Mouse (Mus musculus): Measurements from ENCODE around the gene Map2k7. TPM values are rescaled to one million over a fixed set of nuclear protein-coding genes. Genes with fewer than 3 reads are reported as not detected.

The Map2k7 gene
- polyA plus RNA-seq (2014; fragmentation: Nextera tagmentation; extraction: Ambion mirVana): 14.1 and 19.5 TPM in 2 replicates

DNA sequence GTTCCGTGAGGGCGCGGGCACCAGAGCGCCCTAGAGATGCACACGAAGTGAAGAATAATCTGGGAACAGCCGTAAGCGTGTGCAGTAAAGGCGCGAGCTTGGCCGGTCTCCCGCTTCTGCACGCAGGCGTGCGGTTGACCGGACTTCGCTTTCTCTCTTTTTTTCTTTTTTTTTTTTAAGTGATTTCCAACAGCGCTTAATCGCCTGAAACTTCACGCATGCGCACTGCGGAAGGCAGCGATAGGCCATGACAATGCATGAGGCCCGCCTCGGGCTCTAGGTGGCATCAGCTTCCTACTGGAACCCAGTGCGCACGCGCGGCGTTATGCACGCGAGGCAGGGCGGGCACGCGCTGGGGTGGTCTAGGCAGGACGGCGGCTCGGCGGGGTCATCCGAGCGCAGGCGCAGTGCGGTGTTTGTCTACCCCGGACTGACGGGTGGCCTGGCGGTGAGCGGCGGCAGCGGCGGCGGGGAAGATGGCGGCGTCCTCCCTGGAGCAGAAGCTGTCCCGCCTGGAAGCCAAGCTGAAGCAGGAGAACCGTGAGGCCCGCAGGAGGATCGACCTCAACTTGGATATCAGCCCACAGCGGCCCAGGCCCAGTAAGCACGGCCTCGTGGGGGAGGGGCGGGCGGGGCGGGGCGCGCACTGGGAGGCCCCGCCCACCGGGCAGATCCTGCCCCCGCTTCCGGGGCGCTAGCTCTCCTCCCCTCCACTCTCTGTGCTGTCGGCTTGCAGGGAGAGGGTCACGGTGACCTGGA is at the start of gene Map2k7, which contains the start of gene Gm49320:
Gene Map2k7 (plus strand): TSS at position 307 of the 759 bp plus-strand sequence.
Gene Gm49320 (plus strand): TSS at position 432 of the 759 bp plus-strand sequence.
- H3K27ac ChIP-seq (ENCODE audit: low read depth, low read length): peak within 1 kb of the TSS; percentile 93
- H3K9me3 ChIP-seq (ENCODE audit: control insufficient read depth, low read length): no peaks in the 10 kb centered on the region
- DNase-seq (ENCODE audit: low spot score) (peak; percentile 100), ATAC-seq (replicated peaks; ENCODE audit: low FRiP score) (peak; percentile 95)
- under 1% methylated on average over 67 of the region's 71 CpGs for WGBS
- H3K27me3 ChIP-seq (ENCODE audit: control insufficient read depth, insufficient read depth, low read length): no peaks in the 10 kb centered on the region
- H3K4me1 ChIP-seq (replicated peaks; ENCODE audit: control insufficient read depth, insufficient read depth, low read length): peaks cover 15% of the 10 kb centered on the region
- no peaks in the 10 kb centered on the region for H3K36me3 ChIP-seq (ENCODE audit: control insufficient read depth, insufficient read depth, low read length)
- H3K9ac ChIP-seq (ENCODE audit: low read length): peak within 1 kb of the TSS; percentile 78
- H3K4me2 ChIP-seq (ENCODE audit: low read depth, low read length, severe bottlenecking): peak within 1 kb of the TSS; percentile 88
- H3K4me3 ChIP-seq (ENCODE audit: low read depth, low read length): peak within 1 kb of the TSS; percentile 74

GRCm38 (mm10) chr8:4189031-4189722 is 49.4 kb upstream of the Map2k7 start:
- H3K4me2 ChIP-seq (ENCODE audit: low read depth, low read length, severe bottlenecking): no peak overlapping the region
- peaks cover 3% of the 10 kb centered on the region; the same call in 1 of the 2 replicates for H3K4me1 ChIP-seq (replicated peaks; ENCODE audit: control insufficient read depth, insufficient read depth, low read length)
- 41% methylated on average over 3 of the region's 3 CpGs for WGBS
- no peaks in the 10 kb centered on the region for H3K9me3 ChIP-seq (ENCODE audit: control insufficient read depth, low read length)
- H3K9ac ChIP-seq (ENCODE audit: low read length): no peak overlapping the region
- no peak overlapping the region for H3K4me3 ChIP-seq (ENCODE audit: low read depth, low read length)
- DNase-seq (ENCODE audit: low spot score) (no peak), ATAC-seq (replicated peaks; ENCODE audit: low FRiP score) (no peak)
- no peaks in the 10 kb centered on the region; the same call in 1 of the 2 replicates for H3K36me3 ChIP-seq (ENCODE audit: control insufficient read depth, insufficient read depth, low read length)
- H3K27me3 ChIP-seq (ENCODE audit: control insufficient read depth, insufficient read depth, low read length): no peaks in the 10 kb centered on the region
- H3K27ac ChIP-seq (ENCODE audit: low read depth, low read length): no peak overlapping the region

DNA sequence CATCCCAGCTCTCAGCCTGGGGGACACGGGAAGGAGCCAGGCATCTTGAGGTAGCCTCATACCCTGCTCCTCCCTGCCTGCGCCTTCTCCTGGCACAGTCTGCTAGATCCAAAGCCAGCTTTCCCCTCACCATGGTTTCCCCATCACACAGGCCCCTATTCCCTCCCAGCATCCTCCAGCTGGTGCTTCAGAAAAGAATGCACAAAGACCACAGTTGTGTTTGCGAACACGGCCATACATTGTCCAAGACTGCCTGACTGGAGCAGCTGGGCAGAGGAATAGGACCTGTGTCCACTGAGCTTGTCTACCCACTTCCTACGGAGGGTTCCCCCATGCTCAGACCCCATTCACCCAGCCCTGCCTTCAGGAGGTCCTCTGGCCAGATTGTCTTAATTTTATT is 46.2 kb upstream of the Map2k7 start:
- no peak overlapping the region for H3K4me2 ChIP-seq (ENCODE audit: low read depth, low read length, severe bottlenecking)
- no peaks in the 10 kb centered on the region for H3K9me3 ChIP-seq (ENCODE audit: control insufficient read depth, low read length)
- peak overlapping the region; percentile 12; the same call in 1 of the 2 replicates for H3K9ac ChIP-seq (ENCODE audit: low read length)
- no peaks in the 10 kb centered on the region for H3K27me3 ChIP-seq (ENCODE audit: control insufficient read depth, insufficient read depth, low read length)
- H3K4me1 ChIP-seq (replicated peaks; ENCODE audit: control insufficient read depth, insufficient read depth, low read length): peaks cover 3% of the 10 kb centered on the region; the same call in 1 of the 2 replicates
- peak overlapping the region; percentile 61 for H3K27ac ChIP-seq (ENCODE audit: low read depth, low read length)
- H3K4me3 ChIP-seq (ENCODE audit: low read depth, low read length): no peak overlapping the region
- no peaks in the 10 kb centered on the region; the same call in 1 of the 2 replicates for H3K36me3 ChIP-seq (ENCODE audit: control insufficient read depth, insufficient read depth, low read length)
- ATAC-seq (replicated peaks; ENCODE audit: low FRiP score): peak; percentile 42
- DNase-seq (ENCODE audit: low spot score): no peak
- WGBS: 52% methylated on average over 5 of the region's 5 CpGs

DNA sequence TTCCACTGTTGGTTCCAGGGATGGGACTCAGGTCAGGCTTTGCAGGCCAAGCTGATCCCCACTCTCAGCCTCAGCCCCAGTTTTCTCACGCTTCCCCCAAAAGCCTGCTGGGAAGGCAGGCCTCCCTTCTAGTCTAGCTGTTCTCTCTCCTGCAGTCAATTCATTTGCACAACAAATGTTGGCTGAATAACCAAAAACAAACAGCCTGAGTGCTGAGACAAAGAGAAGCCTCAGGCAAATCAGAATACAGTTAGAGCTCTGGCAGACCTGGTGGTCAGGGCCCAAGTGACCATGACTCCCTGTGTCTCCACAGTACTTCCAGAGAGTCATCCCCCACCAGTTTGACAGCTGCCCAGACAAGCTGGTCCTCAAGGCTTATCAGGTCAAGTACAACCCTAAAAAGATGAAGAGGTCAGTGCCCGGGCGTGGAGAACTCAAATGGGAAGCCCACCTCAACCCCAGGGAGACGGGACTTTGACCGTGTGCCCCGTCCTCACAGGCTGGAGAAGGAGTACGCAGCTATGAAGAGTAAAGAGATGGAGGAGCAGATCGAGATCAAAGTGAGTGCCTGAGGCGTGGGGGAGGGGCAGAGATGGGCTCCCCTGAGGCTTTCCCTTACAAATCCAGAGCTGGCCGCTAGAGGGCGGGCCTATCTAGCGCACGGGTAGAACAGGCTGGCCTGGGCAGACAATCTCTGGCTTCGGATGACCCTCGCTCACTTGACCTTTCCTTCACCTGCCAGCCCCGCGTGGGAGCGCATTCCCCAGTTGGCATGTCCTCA is 45.5 kb upstream of the Map2k7 start:
- WGBS: 2% methylated on average over 18 of the region's 18 CpGs
- peak overlapping the region; percentile 12; the same call in 1 of the 2 replicates for H3K9ac ChIP-seq (ENCODE audit: low read length)
- H3K36me3 ChIP-seq (ENCODE audit: control insufficient read depth, insufficient read depth, low read length): no peaks in the 10 kb centered on the region; the same call in 1 of the 2 replicates
- ATAC-seq (replicated peaks; ENCODE audit: low FRiP score) (peak; percentile 92), DNase-seq (ENCODE audit: low spot score) (peak; percentile 94)
- H3K9me3 ChIP-seq (ENCODE audit: control insufficient read depth, low read length): no peaks in the 10 kb centered on the region
- H3K4me2 ChIP-seq (ENCODE audit: low read depth, low read length, severe bottlenecking): peak overlapping the region; percentile 35
- H3K4me1 ChIP-seq (replicated peaks; ENCODE audit: control insufficient read depth, insufficient read depth, low read length): peaks cover 3% of the 10 kb centered on the region; the same call in 1 of the 2 replicates
- H3K27ac ChIP-seq (ENCODE audit: low read depth, low read length): peak overlapping the region; percentile 61
- H3K4me3 ChIP-seq (ENCODE audit: low read depth, low read length): no peak overlapping the region
- no peaks in the 10 kb centered on the region for H3K27me3 ChIP-seq (ENCODE audit: control insufficient read depth, insufficient read depth, low read length)

DNA sequence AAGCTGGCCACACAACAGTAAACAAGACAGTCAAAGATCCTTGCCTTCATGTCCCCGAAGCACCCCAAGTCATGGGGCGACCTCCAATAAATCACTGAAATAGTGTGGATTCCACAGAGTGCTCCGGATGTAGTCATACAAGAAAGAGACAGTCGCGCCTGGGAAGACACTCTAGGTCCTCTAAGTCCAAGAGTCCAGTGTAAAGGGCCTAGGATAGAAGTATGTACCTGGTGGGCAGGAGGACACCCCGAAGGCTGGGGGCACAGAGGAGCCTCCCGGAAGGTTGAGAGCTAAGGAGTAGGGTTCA is 45.0 kb upstream of the Map2k7 start:
- no peak overlapping the region for H3K4me2 ChIP-seq (ENCODE audit: low read depth, low read length, severe bottlenecking)
- 54% methylated on average over 7 of the region's 7 CpGs for WGBS
- ATAC-seq (replicated peaks; ENCODE audit: low FRiP score): no peak; the same call in 1 of the 2 replicates

DNA sequence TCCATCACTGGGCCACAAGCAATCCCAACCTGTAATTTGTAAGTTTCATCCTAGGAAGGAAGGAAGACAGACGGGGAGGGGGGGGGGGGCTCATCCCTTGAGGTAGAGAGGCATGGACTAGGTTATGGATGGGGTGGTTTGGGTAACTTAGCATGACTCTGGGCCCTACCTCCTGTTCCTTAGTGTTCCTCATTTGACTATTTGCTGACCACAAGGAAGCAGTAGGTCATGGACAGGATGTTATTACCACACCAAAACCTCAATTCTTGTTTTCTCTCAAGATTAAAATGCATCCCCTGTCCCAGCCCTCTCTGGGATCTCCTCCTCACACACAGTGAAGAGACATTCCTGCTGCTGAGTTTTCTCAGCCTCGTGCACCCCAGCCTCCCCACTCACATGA is 37.2 kb upstream of the Map2k7 start:
- WGBS: 41% methylated on average over 2 of the region's 2 CpGs
- Histone ChIP-seq H3K9ac (ENCODE audit: low read length) (no peak overlapping the region), H3K36me3 (ENCODE audit: control insufficient read depth, insufficient read depth, low read length) (no peaks in the 10 kb centered on the region), H3K4me2 (ENCODE audit: low read depth, low read length, severe bottlenecking) (no peak overlapping the region), H3K4me1 (replicated peaks; ENCODE audit: control insufficient read depth, insufficient read depth, low read length) (no peaks in the 10 kb centered on the region), H3K27ac (ENCODE audit: low read depth, low read length) (no peak overlapping the region), H3K9me3 (ENCODE audit: control insufficient read depth, low read length) (no peaks in the 10 kb centered on the region), H3K27me3 (ENCODE audit: control insufficient read depth, insufficient read depth, low read length) (peaks cover 20% of the 10 kb centered on the region), H3K4me3 (ENCODE audit: low read depth, low read length) (no peak overlapping the region)
- no peak for ATAC-seq (replicated peaks; ENCODE audit: low FRiP score)
- DNase-seq (ENCODE audit: low spot score): no peak

More for the DNA sequence above, 45.0 kb upstream of the Map2k7 start:
- H3K36me3 ChIP-seq (ENCODE audit: control insufficient read depth, insufficient read depth, low read length): no peaks in the 10 kb centered on the region; the same call in 1 of the 2 replicates
- no peaks in the 10 kb centered on the region for H3K27me3 ChIP-seq (ENCODE audit: control insufficient read depth, insufficient read depth, low read length)
- DNase-seq (ENCODE audit: low spot score): no peak
- no peak overlapping the region for H3K9ac ChIP-seq (ENCODE audit: low read length)
- H3K9me3 ChIP-seq (ENCODE audit: control insufficient read depth, low read length): no peaks in the 10 kb centered on the region
- peaks cover 3% of the 10 kb centered on the region; the same call in 1 of the 2 replicates for H3K4me1 ChIP-seq (replicated peaks; ENCODE audit: control insufficient read depth, insufficient read depth, low read length)
- no peak overlapping the region for H3K27ac ChIP-seq (ENCODE audit: low read depth, low read length)
- no peak overlapping the region for H3K4me3 ChIP-seq (ENCODE audit: low read depth, low read length)

GRCm38 (mm10) chr8:4205246-4206123 is 33.1 kb upstream of the Map2k7 start:
- no peak overlapping the region for H3K9ac ChIP-seq (ENCODE audit: low read length)
- H3K27ac ChIP-seq (ENCODE audit: low read depth, low read length): no peak overlapping the region
- H3K4me3 ChIP-seq (ENCODE audit: low read depth, low read length): no peak overlapping the region
- H3K27me3 ChIP-seq (ENCODE audit: control insufficient read depth, insufficient read depth, low read length): peaks cover 32% of the 10 kb centered on the region
- H3K9me3 ChIP-seq (ENCODE audit: control insufficient read depth, low read length): no peaks in the 10 kb centered on the region
- H3K4me1 ChIP-seq (replicated peaks; ENCODE audit: control insufficient read depth, insufficient read depth, low read length): 0 out of 2 replicates have a peak, but pooled peaks cover 2% of the 10 kb centered on the region
- 13% methylated on average over 38 of the region's 38 CpGs for WGBS
- peaks cover 12% of the 10 kb centered on the region; the same call in 1 of the 2 replicates for H3K36me3 ChIP-seq (ENCODE audit: control insufficient read depth, insufficient read depth, low read length)
- H3K4me2 ChIP-seq (ENCODE audit: low read depth, low read length, severe bottlenecking): no peak overlapping the region
- DNase-seq (ENCODE audit: low spot score) (peak; percentile 63), ATAC-seq (replicated peaks; ENCODE audit: low FRiP score) (no peak)

All from forebrain, embryonic 11.5 days (tissue).